Mouse (Mus musculus) cerebellum, adult (tissue): Measurements from ENCODE around the gene Pdzd8.

Experiments
- ATAC-seq: cut with Nextera tagmentation; 2 replicates; pipeline ENCODE4 v1.9.2; 2017; ENCODE audit warnings: mild to moderate bottlenecking, moderate library complexity, mixed read lengths; ENCODE audit not compliant: insufficient number of reproducible peaks, low FRiP score, low TSS enrichment

The Pdzd8 gene

DNA sequence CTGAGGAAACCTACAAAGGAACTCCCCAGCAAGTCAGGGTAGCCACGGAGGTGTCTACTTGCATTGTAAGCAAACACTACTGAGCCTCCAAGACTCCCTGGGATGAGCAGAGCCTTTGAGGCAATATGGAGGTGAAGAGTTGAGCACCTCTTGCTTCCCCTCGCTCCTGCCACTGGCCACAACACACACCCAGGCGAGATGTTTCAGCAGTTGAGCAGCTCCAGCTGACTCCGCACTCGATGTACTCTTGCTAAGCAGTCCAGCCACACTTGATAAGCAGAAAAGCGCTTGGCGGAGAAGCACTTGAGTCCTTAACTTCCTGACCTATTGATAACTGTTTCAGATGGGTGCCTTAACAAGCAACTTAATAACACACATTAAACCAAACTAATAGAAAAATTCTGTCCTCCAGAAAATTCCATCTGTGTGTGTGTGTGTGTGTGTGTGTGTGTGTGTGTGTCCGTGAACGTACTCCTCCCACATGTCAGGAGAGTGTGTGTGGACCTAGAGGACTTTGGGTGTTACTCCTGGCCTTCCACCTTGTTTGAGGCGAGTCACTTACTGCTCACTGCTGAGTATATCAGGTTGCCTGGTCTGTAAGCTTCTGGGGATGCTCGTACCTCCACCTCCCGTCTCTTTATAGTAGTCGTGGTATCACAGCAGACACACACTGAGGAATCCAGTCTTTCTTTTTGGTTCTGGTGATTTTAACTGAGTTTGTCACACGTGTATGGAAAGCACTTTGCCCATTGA lies 11.4 kb upstream of the Pdzd8 start:
- no peak for ATAC-seq

DNA sequence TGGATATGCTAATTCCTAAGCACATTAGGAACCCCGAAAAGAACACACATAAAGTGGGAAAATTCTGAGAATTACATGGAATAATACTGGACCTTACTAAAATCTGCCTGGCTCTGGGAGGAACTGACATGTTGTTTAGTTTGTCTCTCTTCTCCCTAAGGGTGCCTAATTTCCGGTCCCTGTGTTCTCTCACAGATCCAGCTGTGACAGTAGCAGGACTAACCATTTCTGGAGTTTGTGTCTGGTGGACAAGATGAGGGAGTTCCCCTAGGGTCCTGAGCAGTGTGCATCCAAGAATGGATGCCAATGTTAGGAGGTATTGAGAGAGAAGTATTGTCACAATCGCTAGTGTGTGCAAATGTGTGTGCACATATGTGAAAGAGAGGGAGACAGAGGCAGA lies 10.8 kb upstream of the Pdzd8 start:
- no peak for ATAC-seq

DNA sequence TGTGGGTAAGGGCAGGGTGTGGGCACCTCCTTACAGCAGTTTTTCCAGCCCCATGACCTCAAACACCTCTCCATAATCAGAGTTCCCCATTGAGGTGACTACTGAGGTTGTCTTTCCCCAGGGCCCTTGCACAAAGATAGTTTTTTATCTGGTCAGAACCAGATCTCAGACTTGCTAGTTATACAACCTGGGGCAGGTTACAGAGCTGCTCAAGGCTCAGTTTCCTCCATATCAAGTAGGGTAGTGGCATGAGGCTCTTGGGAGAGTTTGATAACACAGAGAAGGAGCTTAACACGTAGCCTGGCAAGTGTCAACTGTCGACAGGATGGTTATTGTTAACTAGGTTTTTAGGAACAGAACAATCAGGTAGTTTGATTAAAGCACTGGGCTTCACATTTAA lies 9.3 kb upstream of the Pdzd8 start:
- ATAC-seq: no peak

DNA sequence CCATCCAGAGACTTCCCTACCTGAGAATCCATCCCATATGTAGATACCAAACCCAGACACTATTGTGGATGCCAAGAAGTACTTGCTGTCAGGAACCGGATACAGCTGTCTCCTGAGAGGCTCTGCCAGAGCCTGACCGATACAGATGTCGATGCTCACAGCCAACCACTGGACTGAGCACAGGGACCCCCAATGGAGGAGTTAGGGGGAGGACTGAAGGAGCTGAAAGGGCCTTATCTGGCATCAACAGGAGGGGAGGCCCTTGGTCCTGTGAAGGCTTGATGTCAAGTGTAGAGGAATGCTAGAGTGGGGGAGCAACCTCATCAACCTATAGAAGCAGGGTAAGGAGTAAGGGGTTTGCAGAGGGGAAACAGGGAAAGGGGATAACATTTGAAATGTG lies 7.2 kb upstream of the Pdzd8 start:
- no peak for ATAC-seq

DNA sequence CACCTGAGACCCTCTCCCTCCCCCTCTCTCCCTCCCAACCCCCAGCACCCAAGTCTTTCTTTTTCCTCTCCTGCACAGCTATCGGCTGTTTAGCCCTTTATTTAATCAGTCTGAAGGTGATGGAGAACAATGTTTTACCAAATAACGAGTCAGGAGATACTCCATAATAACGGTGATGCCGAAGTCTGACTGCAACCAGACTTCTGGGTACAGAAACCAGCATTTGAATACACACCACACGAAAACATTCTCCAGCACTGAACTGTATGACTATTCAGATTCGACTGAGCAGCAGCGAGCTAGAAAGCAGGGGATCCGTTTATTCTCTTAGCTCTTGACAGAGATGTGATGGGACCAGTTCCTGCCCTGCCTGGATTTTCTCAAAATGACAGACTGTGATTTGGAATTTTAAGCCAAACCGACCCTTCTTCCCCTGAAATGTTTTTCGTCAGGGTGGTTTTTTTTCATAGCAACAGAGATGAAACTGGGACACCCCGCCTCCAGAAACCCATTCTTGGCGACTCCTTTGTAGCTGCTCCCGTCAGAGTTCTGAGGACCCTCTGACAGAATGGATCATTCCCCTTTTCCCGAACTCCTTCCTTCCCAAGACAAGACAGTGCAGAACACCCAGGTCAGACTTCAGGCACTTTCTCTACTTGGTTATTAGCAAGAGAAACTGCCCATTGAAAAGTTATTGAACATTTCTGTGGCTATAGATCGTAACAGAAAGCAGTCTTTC lies 5.7 kb upstream of the Pdzd8 start:
- ATAC-seq: no peak

DNA sequence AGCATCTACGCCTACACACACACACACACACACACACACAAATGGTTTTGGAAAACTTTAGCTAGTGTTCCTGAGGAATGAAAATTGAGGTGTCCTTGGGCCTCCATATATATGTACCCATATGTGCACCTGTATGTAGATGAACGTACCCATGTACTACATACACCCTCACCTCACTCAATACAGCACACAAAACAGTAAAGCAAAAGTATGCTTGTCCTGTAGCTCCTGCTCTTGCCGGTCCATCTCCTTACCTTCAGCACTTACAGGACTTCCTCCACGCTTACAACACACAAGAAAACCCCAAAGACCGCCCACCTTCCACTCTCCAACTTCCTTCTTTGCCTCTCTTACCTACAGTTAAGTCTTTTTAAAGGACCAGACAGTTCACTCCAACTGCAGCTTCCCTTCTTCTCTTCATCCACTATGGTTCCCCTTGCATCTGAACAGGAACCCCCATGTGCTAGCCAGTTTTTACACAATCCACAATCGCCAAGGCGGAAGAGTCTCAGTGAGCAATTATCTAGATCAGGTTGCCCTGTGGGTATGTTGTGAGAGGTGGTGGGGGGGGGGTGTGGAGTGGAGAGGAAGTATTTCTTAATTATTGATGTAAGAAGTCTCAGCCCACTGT lies 4.8 kb upstream of the Pdzd8 start:
- no peak for ATAC-seq

DNA sequence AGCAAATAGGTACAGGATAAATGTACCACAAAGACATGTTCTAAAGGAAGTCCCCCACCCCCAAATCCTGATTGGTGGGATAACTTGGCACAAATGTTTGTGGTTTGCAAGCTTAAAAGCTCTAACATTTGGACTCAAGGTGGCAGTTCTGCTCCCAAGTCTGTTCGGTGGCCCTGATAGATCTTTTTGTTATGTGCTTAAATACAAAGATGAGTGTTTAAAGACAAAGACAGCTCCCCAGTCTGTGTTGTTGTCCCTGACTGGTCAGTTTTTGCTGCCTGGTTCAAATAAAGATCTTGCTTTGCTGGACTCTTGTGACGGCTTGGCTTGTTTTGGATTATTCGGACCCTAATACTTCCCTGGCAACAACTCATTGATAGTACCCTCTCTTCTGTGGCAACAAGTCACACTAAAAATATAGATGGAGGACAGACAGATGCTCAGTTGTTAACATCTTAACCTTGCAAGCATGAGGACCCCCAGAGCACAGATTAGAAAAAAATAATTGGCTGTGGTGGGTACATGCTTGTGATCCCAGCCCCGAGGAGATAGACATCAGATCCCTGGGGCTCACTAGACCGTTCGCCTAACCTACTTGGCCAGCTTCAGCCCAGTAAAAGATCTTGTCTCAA lies 3.9 kb upstream of the Pdzd8 start:
- no peak for ATAC-seq

DNA sequence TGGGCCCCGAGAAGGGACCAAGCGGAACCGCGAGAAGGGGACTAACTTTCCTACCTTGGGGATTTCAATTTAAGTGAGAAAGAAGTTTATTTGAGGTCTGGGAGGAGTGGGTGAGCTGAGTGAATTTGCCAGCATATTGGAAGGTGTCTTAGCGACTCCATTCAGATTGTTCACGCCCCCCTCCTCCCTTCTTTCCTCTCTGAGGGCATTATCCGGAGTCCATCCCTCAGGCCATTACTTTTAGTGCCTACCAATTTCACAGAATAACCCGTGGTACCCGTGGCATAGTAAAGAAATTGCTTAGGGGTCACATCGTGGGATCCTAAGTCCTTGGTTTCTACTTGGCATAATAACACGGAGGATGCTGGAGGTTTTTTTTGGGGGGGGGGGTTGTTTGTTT lies 745 bp upstream of the Pdzd8 start:
- no peak for ATAC-seq

DNA sequence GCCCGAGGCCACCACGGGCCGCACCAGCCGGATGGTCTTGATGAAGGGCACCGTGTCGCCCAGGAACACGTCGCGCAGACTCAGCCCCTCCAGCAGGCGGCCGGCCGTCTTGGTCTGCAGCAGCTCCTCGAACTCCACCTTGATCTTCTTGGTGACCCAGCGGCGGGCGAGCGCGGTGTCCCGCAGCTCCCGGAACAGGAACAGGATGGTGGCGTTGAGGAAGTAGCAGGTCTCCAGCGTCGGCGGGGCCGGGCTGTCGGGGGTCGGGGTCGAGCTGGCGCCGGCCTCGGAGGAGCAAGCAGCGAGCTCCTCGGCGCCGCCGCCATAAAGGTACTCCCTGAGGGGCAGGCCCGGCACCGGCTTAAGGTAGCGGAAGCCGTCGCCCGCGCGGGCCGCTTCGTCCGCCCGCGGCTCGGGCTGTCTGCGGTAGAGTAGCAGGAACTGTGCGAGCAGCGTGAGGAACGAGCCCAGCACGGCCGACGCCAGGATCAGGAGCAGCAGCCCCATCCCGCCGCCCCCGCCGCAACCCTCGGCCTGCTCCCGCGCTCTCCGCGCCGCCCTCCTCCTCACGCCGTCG lies 411 bp downstream of the Pdzd8 start:
- ATAC-seq: peak; percentile 57

DNA sequence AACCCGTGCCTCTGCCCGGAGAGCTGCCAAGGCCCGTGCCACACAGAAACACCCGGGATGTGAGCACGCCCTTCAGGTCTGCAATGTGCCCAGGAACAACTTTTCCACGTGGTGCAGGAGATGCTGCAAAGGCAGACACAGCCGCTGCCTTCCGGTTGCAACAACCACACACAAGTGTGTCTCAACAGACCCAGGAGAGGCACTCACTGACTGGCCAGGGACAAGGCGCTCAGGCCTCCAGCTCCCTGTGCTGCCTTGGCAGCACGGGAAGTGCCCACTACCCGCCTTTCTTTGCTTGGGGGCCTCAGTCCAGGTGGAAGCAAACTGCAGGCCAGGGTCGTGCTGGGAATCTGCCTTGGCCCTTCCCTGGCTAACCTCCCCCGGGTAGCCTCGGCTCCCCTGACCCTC lies 1.3 kb downstream of the Pdzd8 start:
- ATAC-seq: no peak

DNA sequence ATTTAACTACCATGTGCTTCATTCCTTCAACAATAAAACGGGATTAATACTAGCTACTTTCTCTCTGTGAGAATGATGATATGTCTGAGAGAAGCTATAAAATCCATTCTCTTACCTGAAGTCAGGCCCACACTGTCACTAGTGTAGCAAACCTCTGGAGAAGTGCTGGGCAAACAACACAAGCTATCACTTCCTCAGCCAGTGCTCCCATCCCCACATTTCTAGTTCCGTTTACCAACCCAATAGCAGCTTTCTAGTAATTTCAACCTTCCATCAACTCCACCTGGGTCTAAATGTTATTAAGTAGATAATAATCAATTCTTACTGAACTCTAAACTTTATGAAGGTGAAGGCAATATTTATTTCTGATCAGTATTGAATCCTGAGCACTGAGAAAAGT lies 2.6 kb downstream of the Pdzd8 start:
- ATAC-seq: no peak

DNA sequence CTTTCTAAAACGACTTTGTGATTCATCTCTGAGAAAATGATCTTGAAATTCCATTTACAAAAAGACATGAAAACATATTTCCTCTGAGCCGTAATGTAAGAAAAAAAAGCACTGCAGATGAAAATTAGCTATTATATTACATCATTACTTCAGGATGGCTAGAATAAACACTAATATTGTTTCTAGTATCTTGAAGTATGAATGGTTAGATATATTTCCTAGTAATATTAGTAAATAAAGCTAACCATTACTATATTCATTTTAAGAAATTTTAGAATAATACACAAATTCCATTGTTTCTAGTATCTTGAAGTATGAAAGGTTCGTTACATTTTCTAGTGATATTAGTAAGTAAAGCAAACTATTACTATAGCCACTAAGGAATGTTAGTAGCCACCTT lies 5.7 kb downstream of the Pdzd8 start:
- no peak for ATAC-seq

DNA sequence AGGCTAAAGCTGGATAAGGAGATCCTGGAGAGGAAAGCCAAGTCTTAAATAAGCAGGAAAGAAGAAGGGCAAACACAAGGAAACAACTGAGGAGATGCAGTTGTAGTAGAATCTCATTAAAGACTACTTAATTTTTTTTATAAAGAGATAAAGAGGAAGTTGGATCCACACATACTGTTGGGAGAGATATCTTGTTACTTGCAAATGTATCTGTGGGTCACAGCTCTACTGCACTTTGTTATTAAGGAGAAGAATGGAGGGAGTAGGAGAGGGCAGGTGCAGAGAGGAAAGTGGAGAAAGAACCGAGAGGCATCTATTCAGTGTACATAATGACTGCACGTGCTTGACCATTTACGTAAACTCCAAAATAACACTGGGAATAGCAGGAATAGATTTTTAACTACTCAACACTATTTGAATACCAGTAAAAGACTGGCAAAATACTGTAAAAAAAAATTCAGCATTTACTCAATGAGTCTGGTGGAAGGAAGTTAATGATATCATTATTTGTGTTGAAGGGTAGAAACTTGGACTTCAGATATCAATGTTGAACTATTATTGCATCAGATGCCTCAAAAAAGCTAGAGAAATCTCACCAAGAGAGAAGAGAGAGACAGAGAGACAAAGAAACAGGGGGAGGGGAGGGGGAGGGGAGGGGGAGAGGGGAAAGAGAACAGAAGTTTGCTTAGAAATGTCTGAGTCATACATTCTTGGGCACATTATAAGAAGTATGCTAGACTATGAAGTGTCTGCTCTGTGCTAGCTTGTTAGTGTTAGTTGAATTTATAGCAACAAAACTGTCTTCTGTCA lies 7.5 kb downstream of the Pdzd8 start:
- ATAC-seq: no peak

DNA sequence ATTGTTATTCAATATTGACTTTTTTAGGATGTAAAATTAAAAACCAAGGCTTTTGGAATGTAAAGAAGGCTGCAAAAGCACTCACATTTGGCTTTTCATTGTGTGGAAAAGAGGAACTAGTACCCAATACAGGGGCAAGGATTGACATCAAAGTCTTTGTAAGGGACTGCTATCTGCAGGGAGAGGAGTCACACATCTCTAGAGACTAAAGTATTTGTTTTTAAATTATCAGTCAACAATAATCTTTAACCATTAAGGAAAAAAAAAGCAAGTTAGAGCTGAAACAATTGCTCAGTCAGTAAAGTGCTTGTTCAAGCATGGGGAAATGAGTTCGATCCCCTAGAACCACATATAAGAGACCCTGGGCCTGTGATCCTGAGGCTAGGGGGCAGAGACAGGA lies 8.9 kb downstream of the Pdzd8 start:
- ATAC-seq: no peak

DNA sequence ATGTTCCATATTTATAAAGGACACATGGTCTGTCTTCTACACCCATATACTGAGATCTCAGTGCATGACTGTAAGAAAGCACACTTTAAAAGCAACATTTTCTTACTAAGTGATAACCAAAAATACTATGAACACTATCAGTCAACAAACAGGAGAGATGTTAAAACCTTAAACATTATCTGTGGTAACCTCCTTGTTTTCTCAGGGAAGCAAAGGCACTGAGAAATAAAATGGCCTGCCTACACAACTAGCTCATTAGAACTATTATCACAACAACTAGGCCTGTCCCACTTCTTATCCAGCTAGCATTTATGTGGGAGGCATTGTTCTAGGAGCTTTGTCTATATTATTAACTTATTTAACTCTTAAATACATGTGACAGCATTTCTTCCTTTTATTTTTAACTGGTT lies 14.8 kb downstream of the Pdzd8 start:
- no peak for ATAC-seq

DNA sequence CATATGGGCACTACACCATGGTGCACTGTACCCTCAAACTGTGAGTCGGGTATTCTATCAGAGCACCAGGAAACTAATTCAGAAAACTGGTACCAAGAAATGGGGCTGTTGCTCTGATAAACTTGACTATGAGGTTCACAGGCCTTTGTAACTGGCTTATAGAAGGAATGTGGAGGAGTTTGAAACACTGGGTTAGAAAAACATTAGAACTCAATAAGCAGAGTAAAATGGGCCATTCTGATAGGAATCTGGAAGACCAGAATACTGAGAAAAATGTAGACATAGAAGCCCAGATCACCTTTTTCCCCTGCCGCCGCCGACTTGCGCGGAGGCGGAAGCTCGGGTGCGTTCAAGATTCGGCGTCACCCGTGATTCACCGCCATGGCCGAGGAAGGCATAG lies 23.6 kb downstream of the Pdzd8 start, which contains the start of gene Rps12-ps3:
Gene Rps12-ps3 (plus strand): TSS at position 301 of the 400 bp plus-strand sequence.
- no peak for ATAC-seq

DNA sequence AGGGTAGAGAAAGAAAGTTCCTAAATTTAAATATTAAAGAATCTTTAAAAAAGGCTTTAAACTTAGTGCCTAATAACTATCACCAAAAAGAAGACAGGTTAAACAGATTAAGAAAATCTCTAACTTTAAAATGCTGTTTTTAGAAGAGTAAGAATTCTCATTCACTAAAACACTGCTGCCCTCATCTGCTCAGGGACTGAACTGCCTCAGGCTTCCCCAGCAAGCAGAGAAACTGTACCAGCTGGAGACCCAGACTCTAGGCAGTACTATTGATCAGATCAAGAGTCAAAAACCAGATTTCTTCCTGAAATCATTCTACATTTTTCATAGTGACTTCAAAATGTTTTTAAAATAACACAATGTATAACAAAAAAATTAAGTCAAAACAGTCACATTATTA lies 29.0 kb downstream of the Pdzd8 start:
- ATAC-seq: no peak

DNA sequence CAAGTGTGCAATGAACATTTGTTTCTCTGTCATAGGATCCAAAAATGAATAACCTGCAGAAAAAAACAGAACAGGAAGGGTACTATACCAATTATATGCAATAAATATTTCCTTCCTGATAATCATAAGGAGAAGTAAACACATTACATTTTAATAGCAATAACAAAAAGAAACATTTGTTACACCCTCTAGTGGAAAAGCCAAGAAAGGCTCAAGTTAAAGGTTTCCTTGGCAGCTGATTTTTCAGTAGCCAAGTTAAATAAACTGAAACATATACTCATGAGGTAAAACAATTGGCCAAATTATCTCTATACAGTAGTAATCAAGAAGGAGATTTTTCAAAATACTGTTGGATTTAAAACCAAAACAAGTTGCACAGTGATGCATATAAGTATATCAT lies 30.3 kb downstream of the Pdzd8 start:
- ATAC-seq: no peak

DNA sequence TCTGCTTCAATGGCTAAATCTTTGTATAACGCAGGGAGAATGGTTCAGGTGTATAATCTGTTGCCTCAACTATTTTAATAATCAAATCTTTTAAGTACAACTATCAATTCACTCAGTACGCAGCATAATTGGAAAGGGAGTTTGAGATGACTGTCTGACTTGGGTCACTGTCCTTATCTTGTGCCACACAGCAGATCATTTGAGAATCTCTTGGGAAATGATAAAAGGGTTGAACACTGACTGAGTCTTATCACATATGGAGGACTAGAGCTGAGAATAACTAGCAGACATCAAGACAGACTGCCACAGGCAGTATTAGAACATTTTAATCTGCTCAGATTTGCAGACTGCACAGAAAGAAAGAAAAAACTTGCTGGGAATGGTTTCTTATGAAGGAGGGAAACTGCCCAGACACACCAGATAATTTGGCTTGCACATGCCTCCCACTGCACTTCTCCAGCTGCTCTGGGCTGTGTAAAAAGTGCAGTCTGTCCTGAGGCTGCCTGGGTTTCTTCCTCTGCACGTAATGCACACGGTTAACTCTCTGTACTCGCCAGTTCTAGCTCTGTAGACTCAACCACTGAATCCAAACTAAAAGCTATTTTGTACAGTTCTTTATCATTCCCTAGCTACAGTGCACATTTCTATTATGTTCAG lies 53.3 kb downstream of the Pdzd8 start:
- ATAC-seq: no peak
